Mouse (Mus musculus) heart, embryonic 15.5 days (tissue): ENCODE measurements at regions not wholly inside any gene's neighbourhood (a gene's known extent, or its start where the extent isn't known, plus 50 kb on each side); places are given as distances from the start of the nearest gene placed in this dataset.

Experiments used
- ATAC-seq: fragments of 200-750 bp; cut with Nextera tagmentation; replicated peaks from 2 replicates; pipeline ENCODE4 v1.8.0; 2017; ENCODE audit warnings: low read depth, moderate TSS enrichment; ENCODE audit not compliant: insufficient number of reproducible peaks, insufficient read depth, low FRiP score
- H3K27ac ChIP-seq: fragments of 300-500 bp; sonication (generic); 2 replicates; pipeline ENCODE4 v1.5.1; 2015; ENCODE audit warnings: mild to moderate bottlenecking, inconsistent platforms
- H3K27me3 ChIP-seq: fragments of 300-500 bp; sonication (generic); 2 replicates; pipeline ENCODE4 v1.6.1; 2015; ENCODE audit warnings: inconsistent platforms
- H3K36me3 ChIP-seq: fragments of 300-500 bp; sonication (generic); 2 replicates; pipeline ENCODE4 v1.6.1; 2015; ENCODE audit warnings: mild to moderate bottlenecking, inconsistent platforms
- H3K4me1 ChIP-seq: fragments of 300-500 bp; sonication (generic); replicated peaks from 2 replicates; pipeline ENCODE4 v1.6.1; 2015; ENCODE audit warnings: inconsistent platforms
- H3K4me2 ChIP-seq: fragments of 300-500 bp; sonication (generic); 2 replicates; pipeline ENCODE4 v1.6.1; 2015; ENCODE audit warnings: inconsistent platforms, mild to moderate bottlenecking, moderate library complexity
- H3K4me3 ChIP-seq: fragments of 300-500 bp; sonication (generic); 2 replicates; pipeline ENCODE4 v1.5.1; 2015; ENCODE audit warnings: mild to moderate bottlenecking, inconsistent platforms
- H3K9ac ChIP-seq: fragments of 300-500 bp; sonication (generic); 2 replicates; pipeline ENCODE4 v1.6.1; 2015; ENCODE audit warnings: mild to moderate bottlenecking, inconsistent platforms
- H3K9me3 ChIP-seq: fragments of 300-500 bp; sonication (generic); replicated peaks from 2 replicates; pipeline ENCODE4 v1.6.1; 2016; ENCODE audit warnings: inconsistent platforms
- WGBS: fragments of 180-500 bp; shearing (Covaris S2); methylation state at CpG from one replicate; pipeline ENCODE4 v1.1.7; 2015; ENCODE audit warnings: mixed read lengths; 5-methylcytosine and 5-hydroxymethylcytosine counted together

DNA sequence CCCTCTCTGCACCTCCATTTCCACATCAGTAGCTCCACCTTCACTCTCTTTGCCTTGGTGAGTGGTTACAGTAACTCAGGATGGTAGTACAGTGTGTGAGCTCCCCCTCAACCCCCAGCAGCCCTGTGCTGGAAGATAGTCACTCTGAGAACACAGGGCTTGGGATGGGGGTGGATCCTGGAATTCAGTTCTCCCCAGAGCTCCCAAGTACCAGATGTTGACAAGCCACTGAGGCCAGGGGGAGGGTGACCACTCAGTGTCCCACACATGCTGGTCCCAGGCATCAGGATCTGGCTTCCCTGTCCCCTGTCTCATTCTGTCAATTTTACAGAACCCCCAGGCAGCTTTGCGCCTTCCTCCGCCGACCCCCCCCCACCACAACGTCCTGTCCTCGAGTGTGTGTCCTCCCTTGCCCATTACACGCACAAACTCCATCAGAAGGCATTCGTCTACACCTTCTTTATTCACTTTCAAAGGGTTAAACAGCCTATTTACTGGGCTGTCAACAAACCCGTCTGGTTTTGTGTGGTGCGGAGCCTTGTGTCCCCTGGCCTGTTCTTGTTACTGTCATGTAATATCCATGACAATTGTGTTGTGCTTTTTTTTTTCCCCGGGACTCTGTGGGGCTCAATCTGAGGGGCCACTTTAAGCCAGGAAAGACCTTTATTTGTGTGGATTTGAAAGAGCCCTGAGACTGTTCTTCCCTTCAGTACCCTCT is 194.6 kb upstream of the Irx3 start:
- ATAC-seq: no peak
- peaks cover 22% of the 10 kb centered on the region for H3K4me1 ChIP-seq
- peaks cover 27% of the 10 kb centered on the region for H3K27me3 ChIP-seq
- no peak overlapping the region for H3K4me2 ChIP-seq
- H3K36me3 ChIP-seq: no peaks in the 10 kb centered on the region
- WGBS: 48% methylated on average over 10 of the region's 10 CpGs
- no peak overlapping the region for H3K9ac ChIP-seq
- peaks cover 2% of the 10 kb centered on the region; the same call in 1 of the 2 replicates for H3K9me3 ChIP-seq
- H3K27ac ChIP-seq: no peak overlapping the region
- H3K4me3 ChIP-seq: no peak overlapping the region

GRCm38 (mm10) chr8:91995407-91996144 is 193.7 kb upstream of the Irx3 start:
- 67% methylated on average over 9 of the region's 9 CpGs for WGBS
- no peak for ATAC-seq
- Histone ChIP-seq H3K36me3 (no peaks in the 10 kb centered on the region), H3K9me3 (peaks cover 2% of the 10 kb centered on the region; the same call in 1 of the 2 replicates), H3K27ac (no peak overlapping the region), H3K4me3 (no peak overlapping the region), H3K4me1 (peaks cover 30% of the 10 kb centered on the region), H3K27me3 (peaks cover 27% of the 10 kb centered on the region), H3K9ac (no peak overlapping the region), H3K4me2 (no peak overlapping the region)

DNA sequence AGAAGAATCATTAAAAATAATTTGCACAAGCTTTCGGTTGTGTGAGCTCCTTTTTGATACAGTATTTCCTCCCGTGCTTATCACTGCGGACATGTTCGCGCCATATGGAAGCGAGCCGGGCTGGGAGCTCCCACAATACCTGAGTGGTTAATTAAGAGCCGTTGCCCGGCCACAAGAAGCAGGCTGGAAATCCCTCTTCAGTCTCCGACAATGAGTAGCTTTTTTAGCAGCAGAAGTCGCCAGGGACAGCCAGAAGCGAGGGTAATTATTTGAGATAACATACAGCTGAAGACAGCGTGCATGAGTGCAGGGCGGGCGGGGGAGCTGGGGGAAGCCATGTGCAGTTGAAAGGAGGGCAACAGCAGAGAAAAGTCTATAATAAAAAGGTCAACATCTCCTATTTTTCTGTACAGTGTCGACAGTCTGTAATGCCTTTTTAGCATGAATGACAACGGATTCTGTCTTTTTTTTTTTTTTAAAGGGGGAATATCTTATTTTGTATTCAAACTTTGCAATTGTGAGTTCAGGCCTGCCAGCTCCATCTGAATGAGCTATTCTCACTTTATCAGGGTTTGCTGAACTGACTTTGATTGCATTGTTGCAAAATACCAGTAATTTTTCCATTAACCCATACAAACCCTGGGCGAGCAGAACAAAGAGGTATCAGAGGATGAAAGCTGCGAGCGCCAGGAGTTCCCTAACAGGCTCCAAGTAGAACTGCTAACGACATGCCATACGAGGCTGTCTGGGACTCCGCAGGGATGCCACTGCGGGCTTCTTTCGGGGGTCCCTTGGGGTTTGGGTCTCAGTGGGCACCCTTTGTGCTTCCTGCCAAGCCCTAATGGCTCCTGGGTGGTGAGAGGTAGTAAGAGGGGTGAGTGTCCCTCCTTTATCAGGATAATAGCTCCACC is 189.9 kb upstream of the Irx3 start:
- H3K9ac ChIP-seq: 0 out of 2 replicates have a peak overlapping the region, but pooled peaks have one; percentile 2

GRCm38 (mm10) chr8:91990952-91991351 is 189.1 kb upstream of the Irx3 start:
- Histone ChIP-seq H3K4me3 (peak overlapping the region; percentile 32), H3K9me3 (no peaks in the 10 kb centered on the region), H3K9ac (0 out of 2 replicates have a peak overlapping the region, but pooled peaks have one; percentile 2), H3K27me3 (peaks cover 18% of the 10 kb centered on the region), H3K4me1 (peaks cover 49% of the 10 kb centered on the region), H3K27ac (peak overlapping the region; percentile 79), H3K4me2 (peak overlapping the region; percentile 54), H3K36me3 (no peaks in the 10 kb centered on the region)
- no peak for ATAC-seq
- WGBS: 40% methylated on average over 5 of the region's 5 CpGs

More for the DNA sequence above, 189.9 kb upstream of the Irx3 start:
- H3K36me3 ChIP-seq: no peaks in the 10 kb centered on the region
- H3K27me3 ChIP-seq: peaks cover 18% of the 10 kb centered on the region
- ATAC-seq: no peak
- H3K9me3 ChIP-seq: no peaks in the 10 kb centered on the region
- H3K4me3 ChIP-seq: peak overlapping the region; percentile 32
- 22% methylated on average over 25 of the region's 25 CpGs for WGBS
- H3K4me2 ChIP-seq: peak overlapping the region; percentile 54
- H3K27ac ChIP-seq: peak overlapping the region; percentile 79
- H3K4me1 ChIP-seq: peaks cover 55% of the 10 kb centered on the region

DNA sequence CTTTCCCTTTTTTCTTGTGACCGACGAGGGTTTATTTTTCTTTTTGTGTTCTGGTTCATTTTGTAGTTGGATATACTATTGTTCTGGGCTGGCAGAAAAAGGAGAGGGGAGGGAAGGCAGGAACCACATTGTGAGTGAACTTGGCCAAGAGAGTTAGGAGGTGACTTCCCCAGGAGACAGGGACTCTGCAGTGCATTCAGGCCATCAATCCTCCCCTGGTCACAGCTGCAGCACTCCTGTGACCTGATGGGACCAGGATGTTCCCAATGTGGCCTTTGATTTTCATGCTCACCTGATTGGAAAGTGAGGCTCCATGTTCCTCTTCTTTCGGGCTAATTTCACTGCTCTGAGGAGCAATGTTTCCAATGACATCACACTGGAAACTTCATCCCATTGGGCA is 188.2 kb upstream of the Irx3 start:
- H3K9ac ChIP-seq: no peak overlapping the region
- H3K4me1 ChIP-seq: peaks cover 51% of the 10 kb centered on the region
- H3K4me3 ChIP-seq: no peak overlapping the region
- H3K36me3 ChIP-seq: no peaks in the 10 kb centered on the region
- WGBS: 55% methylated on average over 3 of the region's 3 CpGs
- peak overlapping the region; percentile 79 for H3K27ac ChIP-seq
- H3K4me2 ChIP-seq: peak overlapping the region; percentile 54; the same call in 1 of the 2 replicates
- peaks cover 18% of the 10 kb centered on the region for H3K27me3 ChIP-seq
- no peaks in the 10 kb centered on the region for H3K9me3 ChIP-seq
- ATAC-seq: no peak

DNA sequence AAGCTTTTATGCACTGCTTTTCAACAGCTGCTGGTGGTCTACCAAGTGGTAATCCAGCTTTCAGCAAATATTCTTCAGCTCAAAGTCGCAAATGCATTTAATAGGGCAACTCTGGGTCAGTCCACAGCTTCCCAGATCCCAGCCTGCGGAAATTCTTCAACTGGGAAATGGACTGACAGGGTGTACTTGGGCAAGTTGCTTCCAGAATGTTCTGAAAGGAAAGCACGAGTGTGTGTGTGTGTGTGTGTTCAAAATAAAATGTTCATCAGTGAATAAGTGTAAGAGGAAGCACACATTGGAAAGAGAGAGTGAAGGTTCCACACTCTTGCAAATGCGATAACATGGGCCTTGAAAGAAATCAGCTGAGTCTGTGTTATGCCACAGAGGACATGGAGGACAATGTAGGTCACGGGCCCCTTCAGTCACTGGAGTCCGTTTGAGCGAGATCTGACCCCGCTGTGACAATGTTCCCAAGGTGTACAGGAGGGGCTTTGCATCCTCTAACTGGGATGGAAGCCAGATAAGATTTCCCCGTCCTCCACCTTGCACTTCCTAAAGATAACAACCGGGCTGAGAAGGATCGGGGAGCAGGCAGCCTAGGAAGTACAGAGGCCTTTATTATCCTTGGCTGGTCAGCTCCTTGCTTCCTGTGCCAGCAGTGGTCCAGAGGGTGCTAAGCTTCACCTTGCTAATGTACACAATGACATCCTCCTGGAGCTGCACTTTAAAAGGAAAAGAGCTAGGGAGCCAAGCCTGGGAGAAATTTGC is 187.2 kb upstream of the Irx3 start:
- 32% methylated on average over 11 of the region's 11 CpGs for WGBS

DNA sequence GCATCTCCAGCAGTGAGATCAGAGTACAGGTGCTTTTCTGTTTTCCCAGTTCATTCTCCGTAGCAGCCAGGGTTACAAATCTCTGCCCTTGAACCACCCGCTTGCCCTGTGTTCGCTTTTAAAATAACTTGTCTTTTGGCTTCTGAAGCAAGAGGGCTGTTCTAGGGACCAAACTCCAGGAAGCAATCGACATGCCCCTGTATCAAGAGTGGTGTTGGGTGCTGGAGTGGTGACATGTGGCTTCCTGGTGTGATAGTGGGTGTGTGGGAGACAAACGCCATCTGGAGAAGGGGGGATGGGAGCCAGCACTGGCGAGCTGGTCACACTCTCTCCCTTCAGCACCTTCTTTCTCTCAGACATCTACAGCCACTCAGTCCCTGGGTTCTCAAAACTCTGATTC is 186.0 kb upstream of the Irx3 start:
- no peaks in the 10 kb centered on the region for H3K36me3 ChIP-seq
- no peak overlapping the region for H3K9ac ChIP-seq
- 0 out of 2 replicates have a peak overlapping the region, but pooled peaks have one; percentile 29 for H3K4me2 ChIP-seq
- 13% methylated on average over 6 of the region's 6 CpGs for WGBS
- no peak overlapping the region for H3K4me3 ChIP-seq
- no peaks in the 10 kb centered on the region for H3K9me3 ChIP-seq
- peak; percentile 90 for ATAC-seq
- peak overlapping the region; percentile 77 for H3K27ac ChIP-seq
- H3K4me1 ChIP-seq: peaks cover 51% of the 10 kb centered on the region
- peaks cover 10% of the 10 kb centered on the region; the same call in 1 of the 2 replicates for H3K27me3 ChIP-seq

More for the DNA sequence above, 187.2 kb upstream of the Irx3 start:
- Histone ChIP-seq H3K36me3 (no peaks in the 10 kb centered on the region), H3K9me3 (no peaks in the 10 kb centered on the region), H3K9ac (no peak overlapping the region), H3K27me3 (peaks cover 18% of the 10 kb centered on the region; the same call in 1 of the 2 replicates), H3K4me2 (no peak overlapping the region), H3K27ac (peak overlapping the region; percentile 77), H3K4me3 (no peak overlapping the region), H3K4me1 (peaks cover 51% of the 10 kb centered on the region)
- peak; percentile 29; the same call in 1 of the 2 replicates for ATAC-seq

- Histone ChIP-seq H3K4me1 (peaks cover 14% of the 10 kb centered on the region), H3K27ac (no peak overlapping the region), H3K4me2 (no peak overlapping the region), H3K36me3 (no peaks in the 10 kb centered on the region), H3K9ac (no peak overlapping the region), H3K9me3 (no peaks in the 10 kb centered on the region), H3K27me3 (peaks cover 3% of the 10 kb centered on the region; the same call in 1 of the 2 replicates), H3K4me3 (no peak overlapping the region)
- no peak for ATAC-seq
- 74% methylated on average over 2 of the region's 2 CpGs for WGBS
Observed at GRCm38 (mm10) chr8:91983171-91983570, 181.3 kb upstream of the Irx3 start.

GRCm38 (mm10) chr8:91976900-91977585 is 175.2 kb upstream of the Irx3 start:
- H3K36me3 ChIP-seq: no peaks in the 10 kb centered on the region
- H3K27ac ChIP-seq: no peak overlapping the region
- no peak overlapping the region for H3K4me3 ChIP-seq
- no peaks in the 10 kb centered on the region for H3K9me3 ChIP-seq
- H3K27me3 ChIP-seq: peaks cover 11% of the 10 kb centered on the region
- peaks cover 5% of the 10 kb centered on the region; the same call in 1 of the 2 replicates for H3K4me1 ChIP-seq
- H3K4me2 ChIP-seq: no peak overlapping the region
- ATAC-seq: no peak
- WGBS: 68% methylated on average over 9 of the region's 9 CpGs
- no peak overlapping the region for H3K9ac ChIP-seq

DNA sequence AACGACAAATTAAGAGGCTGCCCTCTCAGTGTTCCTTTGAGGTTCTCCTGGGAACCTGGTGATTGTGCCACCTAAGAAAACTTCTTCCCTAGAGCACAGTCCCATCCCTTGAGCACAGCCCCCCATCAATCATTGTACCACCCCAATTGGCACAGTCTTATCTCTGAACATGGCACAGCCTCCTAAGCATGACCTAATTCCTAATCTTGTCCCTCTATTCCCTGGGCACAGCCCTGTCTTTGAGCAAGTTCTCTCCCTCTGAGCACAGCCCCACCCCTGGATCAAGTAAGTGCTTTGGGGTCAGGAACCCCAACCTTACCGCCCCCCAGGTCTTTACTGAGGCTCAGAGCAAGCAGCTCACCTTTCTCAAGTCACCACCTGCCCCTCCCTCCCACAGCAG is 173.6 kb upstream of the Irx3 start:
- no peak overlapping the region for H3K4me3 ChIP-seq
- H3K27ac ChIP-seq: no peak overlapping the region
- 74% methylated on average over 2 of the region's 2 CpGs for WGBS
- peaks cover 17% of the 10 kb centered on the region for H3K27me3 ChIP-seq
- H3K36me3 ChIP-seq: no peaks in the 10 kb centered on the region
- H3K9me3 ChIP-seq: no peaks in the 10 kb centered on the region
- H3K4me2 ChIP-seq: no peak overlapping the region
- peaks cover 5% of the 10 kb centered on the region; the same call in 1 of the 2 replicates for H3K4me1 ChIP-seq
- no peak overlapping the region for H3K9ac ChIP-seq
- no peak; the same call in 1 of the 2 replicates for ATAC-seq
